Mouse (Mus musculus): ENCODE measurements at regions not wholly inside any gene's neighbourhood (a gene's known extent, or its start where the extent isn't known, plus 50 kb on each side); places are given as distances from the start of the nearest gene placed in this dataset.
"Not testable (repeated sequence)": the region's sequence is repeated elsewhere in the genome, so short reads cannot be mapped to it uniquely, and the experiment has no call there.

DNA sequence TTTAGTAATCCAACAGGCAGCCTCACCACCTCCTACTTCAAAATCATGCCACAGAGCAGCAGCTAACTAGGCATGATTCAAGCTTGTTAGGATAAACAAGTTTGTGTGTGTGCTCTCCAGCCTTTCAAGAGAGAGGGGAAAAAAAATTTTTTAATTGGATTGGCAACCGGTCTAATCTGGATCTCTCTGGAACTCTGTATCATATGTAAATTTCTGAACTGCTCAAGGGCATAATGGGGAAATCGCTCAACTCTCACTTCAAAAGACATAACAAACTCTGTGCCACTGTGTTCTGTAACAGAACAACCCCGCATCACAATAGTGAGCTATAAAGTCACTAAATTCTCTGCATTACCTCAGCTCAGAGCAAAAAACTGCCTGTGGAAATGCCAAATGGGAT lies 147.9 kb upstream of the Krtap11-1 start:
- H3K27ac ChIP-seq (ENCODE audit: low read length): no peak overlapping the region
- no peaks in the 10 kb centered on the region for H3K4me1 ChIP-seq (ENCODE audit: control insufficient read depth, low read depth, low read length)
- no peak overlapping the region for H3K9ac ChIP-seq (ENCODE audit: low read depth, low read length)
- 56% methylated on average over 3 of the region's 3 CpGs for WGBS (ENCODE audit: insufficient replicate concordance)
- no peaks in the 10 kb centered on the region for H3K36me3 ChIP-seq (ENCODE audit: control insufficient read depth, insufficient read depth)
- no peak overlapping the region for H3K4me3 ChIP-seq (ENCODE audit: low read depth, low read length)
- no peak overlapping the region for H3K4me2 ChIP-seq (ENCODE audit: low read depth, low read length)
- no peak for ATAC-seq (ENCODE audit: low read depth)
- no peaks in the 10 kb centered on the region for H3K27me3 ChIP-seq (ENCODE audit: control insufficient read depth, insufficient read depth, low read depth, low read length)
- no peaks in the 10 kb centered on the region for H3K9me3 ChIP-seq (replicated peaks; ENCODE audit: control insufficient read depth, low read length)

DNA sequence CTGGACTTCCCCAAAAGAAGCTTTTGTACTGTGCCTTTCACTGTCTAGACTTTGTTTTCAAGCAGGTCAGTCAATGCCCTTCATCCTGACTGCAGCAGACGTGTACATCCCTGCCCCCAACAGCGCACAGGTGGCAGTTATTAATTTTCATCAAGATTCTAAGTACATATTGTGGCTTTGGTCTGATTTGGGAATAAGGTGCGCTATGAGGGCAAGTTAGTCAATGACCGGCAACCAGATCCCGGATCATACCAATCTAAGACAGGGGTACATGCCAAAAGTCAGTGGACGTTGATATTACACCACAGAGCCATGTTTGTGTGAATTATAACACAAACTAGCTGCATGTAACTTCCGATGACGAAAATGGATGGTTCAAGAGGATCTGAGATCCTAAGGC lies 144.7 kb upstream of the Krtap11-1 start:
- H3K27ac ChIP-seq (ENCODE audit: low read length); H3K9me3 ChIP-seq (replicated peaks; ENCODE audit: control insufficient read depth, low read length); H3K27me3 ChIP-seq (ENCODE audit: control insufficient read depth, insufficient read depth, low read depth, low read length); H3K36me3 ChIP-seq (ENCODE audit: control insufficient read depth, insufficient read depth); H3K4me3 ChIP-seq (ENCODE audit: low read depth, low read length); H3K4me2 ChIP-seq (ENCODE audit: low read depth, low read length); H3K9ac ChIP-seq (ENCODE audit: low read depth, low read length); ATAC-seq (ENCODE audit: low read depth); H3K4me1 ChIP-seq (ENCODE audit: control insufficient read depth, low read depth, low read length): not testable (repeated sequence)
- 70% methylated on average over 8 of the region's 8 CpGs for WGBS (ENCODE audit: insufficient replicate concordance)

DNA sequence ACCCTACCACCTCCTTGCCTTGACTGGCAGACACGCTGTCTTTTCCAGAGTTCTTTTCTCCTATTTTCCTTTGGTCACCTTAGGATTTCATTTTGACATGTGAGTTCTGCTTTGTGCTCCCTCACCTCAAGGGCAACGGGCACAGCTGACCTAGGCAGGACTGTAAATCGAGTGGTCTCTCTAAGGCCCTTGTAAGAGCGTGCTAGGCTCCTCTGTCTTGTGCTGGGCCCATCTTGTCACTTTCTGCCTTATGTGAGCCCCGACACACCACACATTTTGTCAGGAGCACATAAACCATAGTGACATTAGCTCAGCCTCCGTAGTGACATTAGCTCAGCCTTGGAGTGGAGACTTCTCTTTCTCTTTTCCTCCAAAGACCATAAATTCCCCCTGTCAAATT lies 133.3 kb upstream of the Krtap11-1 start:
- Histone ChIP-seq H3K4me1 (ENCODE audit: control insufficient read depth, low read depth, low read length) (no peaks in the 10 kb centered on the region), H3K27me3 (ENCODE audit: control insufficient read depth, insufficient read depth, low read depth, low read length) (no peaks in the 10 kb centered on the region), H3K4me2 (ENCODE audit: low read depth, low read length) (no peak overlapping the region), H3K36me3 (ENCODE audit: control insufficient read depth, insufficient read depth) (no peaks in the 10 kb centered on the region), H3K9ac (ENCODE audit: low read depth, low read length) (no peak overlapping the region), H3K27ac (ENCODE audit: low read length) (no peak overlapping the region), H3K9me3 (replicated peaks; ENCODE audit: control insufficient read depth, low read length) (no peaks in the 10 kb centered on the region), H3K4me3 (ENCODE audit: low read depth, low read length) (no peak overlapping the region)
- 36% methylated on average over 6 of the region's 6 CpGs for WGBS (ENCODE audit: insufficient replicate concordance)
- no peak for ATAC-seq (ENCODE audit: low read depth)

DNA sequence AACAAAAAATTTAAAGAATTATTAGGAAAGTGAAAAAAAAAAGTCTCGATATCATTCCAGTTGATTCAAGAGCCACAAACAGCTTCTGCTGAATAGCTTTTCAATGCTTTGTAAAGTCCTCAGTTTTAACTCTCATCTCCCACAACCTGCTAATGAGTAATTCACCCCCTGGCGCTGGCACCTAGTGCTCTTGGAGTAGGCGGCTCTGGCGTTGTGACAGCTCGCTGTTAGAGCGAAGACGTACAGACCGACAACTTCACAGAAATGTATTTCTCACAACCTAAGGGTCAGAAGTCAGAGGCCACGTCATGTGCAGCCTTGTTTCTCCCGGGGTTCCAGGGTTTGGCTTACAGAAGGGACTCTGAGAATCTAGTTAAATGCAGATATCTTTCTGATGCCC lies 132.2 kb upstream of the Krtap11-1 start:
- no peaks in the 10 kb centered on the region for H3K27me3 ChIP-seq (ENCODE audit: control insufficient read depth, insufficient read depth, low read depth, low read length)
- no peaks in the 10 kb centered on the region for H3K9me3 ChIP-seq (replicated peaks; ENCODE audit: control insufficient read depth, low read length)
- H3K36me3 ChIP-seq (ENCODE audit: control insufficient read depth, insufficient read depth): no peaks in the 10 kb centered on the region
- no peak for ATAC-seq (ENCODE audit: low read depth)
- no peak overlapping the region for H3K27ac ChIP-seq (ENCODE audit: low read length)
- WGBS (ENCODE audit: insufficient replicate concordance): 66% methylated on average over 10 of the region's 10 CpGs
- H3K4me2 ChIP-seq (ENCODE audit: low read depth, low read length): no peak overlapping the region
- H3K4me3 ChIP-seq (ENCODE audit: low read depth, low read length): no peak overlapping the region
- H3K4me1 ChIP-seq (ENCODE audit: control insufficient read depth, low read depth, low read length): no peaks in the 10 kb centered on the region
- no peak overlapping the region for H3K9ac ChIP-seq (ENCODE audit: low read depth, low read length)

DNA sequence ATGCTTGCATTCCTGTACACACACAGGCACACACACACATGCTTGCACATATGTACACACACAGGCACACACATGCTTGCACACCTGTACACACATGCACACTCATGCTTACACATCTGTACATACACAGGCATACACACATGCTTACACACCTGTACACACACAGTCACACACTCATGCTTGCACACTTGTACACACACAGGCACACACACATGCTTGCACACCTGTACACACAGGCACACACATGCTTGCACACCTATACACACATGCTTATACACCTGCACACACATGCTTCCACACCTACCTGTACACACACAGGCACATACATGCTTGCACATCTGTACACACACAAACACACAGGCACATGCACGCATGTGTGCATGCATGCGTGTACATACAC lies 131.4 kb upstream of the Krtap11-1 start:
- no peak overlapping the region for H3K27ac ChIP-seq (ENCODE audit: low read length)
- H3K4me2 ChIP-seq (ENCODE audit: low read depth, low read length): no peak overlapping the region
- no peak overlapping the region for H3K9ac ChIP-seq (ENCODE audit: low read depth, low read length)
- H3K27me3 ChIP-seq (ENCODE audit: control insufficient read depth, insufficient read depth, low read depth, low read length): no peaks in the 10 kb centered on the region
- no peaks in the 10 kb centered on the region for H3K9me3 ChIP-seq (replicated peaks; ENCODE audit: control insufficient read depth, low read length)
- no peak overlapping the region for H3K4me3 ChIP-seq (ENCODE audit: low read depth, low read length)
- WGBS (ENCODE audit: insufficient replicate concordance): 67% methylated on average over 2 of the region's 2 CpGs
- no peaks in the 10 kb centered on the region for H3K4me1 ChIP-seq (ENCODE audit: control insufficient read depth, low read depth, low read length)
- no peak for ATAC-seq (ENCODE audit: low read depth)
- H3K36me3 ChIP-seq (ENCODE audit: control insufficient read depth, insufficient read depth): no peaks in the 10 kb centered on the region

DNA sequence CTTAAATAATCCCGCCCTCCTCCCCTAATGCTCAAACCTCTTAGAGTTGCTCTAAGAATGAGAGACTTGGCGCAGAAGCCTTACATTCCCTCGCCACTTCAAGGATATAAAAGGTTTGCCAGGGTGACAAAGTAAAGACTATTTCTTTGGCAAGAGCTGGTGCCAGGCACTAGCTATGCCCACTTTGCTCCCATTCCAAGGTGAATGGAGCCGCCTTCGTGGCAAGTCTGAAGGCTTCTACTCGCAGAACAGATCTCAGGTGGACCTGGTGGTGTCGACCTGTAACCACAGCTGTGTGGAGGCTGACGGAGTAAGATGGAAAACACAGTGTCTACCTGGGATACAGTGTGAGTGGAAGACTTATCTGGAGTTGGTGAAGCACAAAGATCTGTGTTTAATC lies 130.8 kb upstream of the Krtap11-1 start:
- no peak overlapping the region for H3K4me3 ChIP-seq (ENCODE audit: low read depth, low read length)
- no peak overlapping the region for H3K4me2 ChIP-seq (ENCODE audit: low read depth, low read length)
- 70% methylated on average over 8 of the region's 8 CpGs for WGBS (ENCODE audit: insufficient replicate concordance)
- no peaks in the 10 kb centered on the region for H3K27me3 ChIP-seq (ENCODE audit: control insufficient read depth, insufficient read depth, low read depth, low read length)
- no peak for ATAC-seq (ENCODE audit: low read depth)
- no peak overlapping the region for H3K9ac ChIP-seq (ENCODE audit: low read depth, low read length)
- no peaks in the 10 kb centered on the region for H3K36me3 ChIP-seq (ENCODE audit: control insufficient read depth, insufficient read depth)
- no peak overlapping the region for H3K27ac ChIP-seq (ENCODE audit: low read length)
- H3K9me3 ChIP-seq (replicated peaks; ENCODE audit: control insufficient read depth, low read length): no peaks in the 10 kb centered on the region
- H3K4me1 ChIP-seq (ENCODE audit: control insufficient read depth, low read depth, low read length): no peaks in the 10 kb centered on the region

DNA sequence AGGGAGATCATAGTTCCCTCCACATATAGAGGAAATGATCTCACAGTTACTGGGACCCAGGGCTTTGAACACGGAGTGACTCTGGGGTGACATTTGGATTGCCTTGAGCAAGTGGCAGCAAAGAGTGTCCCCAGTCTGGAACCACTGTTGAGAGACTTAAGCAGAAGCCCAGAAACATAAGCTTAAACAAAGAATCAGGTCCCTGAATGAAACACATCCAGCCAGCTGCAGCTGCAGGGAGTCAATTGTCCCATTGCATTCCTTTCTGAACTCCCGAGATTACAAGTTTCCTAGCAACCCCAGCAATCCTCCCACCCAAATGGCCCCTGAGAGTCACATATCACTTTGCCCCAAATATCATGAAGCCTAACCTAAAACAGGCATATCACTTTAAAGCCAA lies 128.7 kb upstream of the Krtap11-1 start:
- WGBS (ENCODE audit: insufficient replicate concordance): 25% methylated on average over 2 of the region's 2 CpGs
- H3K9me3 ChIP-seq (replicated peaks; ENCODE audit: control insufficient read depth, low read length): no peaks in the 10 kb centered on the region
- no peaks in the 10 kb centered on the region for H3K27me3 ChIP-seq (ENCODE audit: control insufficient read depth, insufficient read depth, low read depth, low read length)
- no peak for ATAC-seq (ENCODE audit: low read depth)
- H3K27ac ChIP-seq (ENCODE audit: low read length): no peak overlapping the region
- H3K9ac ChIP-seq (ENCODE audit: low read depth, low read length): no peak overlapping the region
- H3K4me2 ChIP-seq (ENCODE audit: low read depth, low read length): no peak overlapping the region
- H3K36me3 ChIP-seq (ENCODE audit: control insufficient read depth, insufficient read depth): no peaks in the 10 kb centered on the region
- no peak overlapping the region for H3K4me3 ChIP-seq (ENCODE audit: low read depth, low read length)
- no peaks in the 10 kb centered on the region for H3K4me1 ChIP-seq (ENCODE audit: control insufficient read depth, low read depth, low read length)

DNA sequence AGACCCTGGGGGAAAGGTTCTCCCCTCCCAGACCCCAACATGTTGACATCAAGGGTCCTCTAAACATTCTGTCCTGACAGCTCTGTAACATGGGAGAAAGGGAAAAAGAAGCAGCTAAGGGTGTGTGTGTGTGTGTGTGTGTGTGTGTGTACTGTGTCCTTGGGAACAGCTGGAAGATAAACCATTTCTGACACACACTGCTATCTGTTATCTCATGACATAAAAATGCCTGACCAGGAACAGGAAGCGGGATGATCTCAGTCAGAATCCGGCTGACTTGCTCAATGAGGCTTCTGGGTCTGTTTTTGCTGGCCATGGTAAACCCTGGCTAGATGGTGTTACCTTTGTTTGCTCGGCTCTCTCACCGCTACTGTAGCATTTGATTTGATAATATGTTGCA lies 124.8 kb upstream of the Krtap11-1 start:
- H3K4me2 ChIP-seq (ENCODE audit: low read depth, low read length): no peak overlapping the region
- no peak overlapping the region for H3K9ac ChIP-seq (ENCODE audit: low read depth, low read length)
- no peaks in the 10 kb centered on the region for H3K36me3 ChIP-seq (ENCODE audit: control insufficient read depth, insufficient read depth)
- no peaks in the 10 kb centered on the region for H3K27me3 ChIP-seq (ENCODE audit: control insufficient read depth, insufficient read depth, low read depth, low read length)
- ATAC-seq (ENCODE audit: low read depth): no peak
- 26% methylated on average over 4 of the region's 4 CpGs for WGBS (ENCODE audit: insufficient replicate concordance)
- no peak overlapping the region for H3K27ac ChIP-seq (ENCODE audit: low read length)
- no peak overlapping the region for H3K4me3 ChIP-seq (ENCODE audit: low read depth, low read length)
- H3K9me3 ChIP-seq (replicated peaks; ENCODE audit: control insufficient read depth, low read length): no peaks in the 10 kb centered on the region
- H3K4me1 ChIP-seq (ENCODE audit: control insufficient read depth, low read depth, low read length): no peaks in the 10 kb centered on the region

DNA sequence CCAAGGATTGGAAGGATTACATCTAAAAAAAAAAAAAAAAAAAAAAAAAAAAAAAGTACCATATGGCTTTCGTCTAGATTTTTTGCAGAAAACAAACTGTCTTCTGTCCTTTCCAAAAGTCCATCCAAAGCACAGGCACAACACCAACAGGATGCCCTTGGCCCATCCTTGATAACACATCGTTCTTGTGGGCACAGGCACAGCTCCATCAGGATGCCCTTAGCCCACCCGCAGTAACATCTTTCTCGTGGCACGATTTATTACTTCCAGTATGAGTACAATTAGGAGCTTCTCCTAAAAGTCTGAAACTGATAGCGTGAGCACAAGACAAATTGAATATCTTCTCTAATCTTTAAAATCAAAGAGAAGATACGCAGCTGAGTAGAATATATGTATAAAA lies 124.4 kb upstream of the Krtap11-1 start:
- no peaks in the 10 kb centered on the region for H3K36me3 ChIP-seq (ENCODE audit: control insufficient read depth, insufficient read depth)
- 50% methylated on average over 7 of the region's 7 CpGs for WGBS (ENCODE audit: insufficient replicate concordance)
- H3K4me3 ChIP-seq (ENCODE audit: low read depth, low read length): no peak overlapping the region
- no peak overlapping the region for H3K4me2 ChIP-seq (ENCODE audit: low read depth, low read length)
- H3K9me3 ChIP-seq (replicated peaks; ENCODE audit: control insufficient read depth, low read length): no peaks in the 10 kb centered on the region
- H3K4me1 ChIP-seq (ENCODE audit: control insufficient read depth, low read depth, low read length): no peaks in the 10 kb centered on the region
- no peak for ATAC-seq (ENCODE audit: low read depth)
- no peaks in the 10 kb centered on the region for H3K27me3 ChIP-seq (ENCODE audit: control insufficient read depth, insufficient read depth, low read depth, low read length)
- H3K9ac ChIP-seq (ENCODE audit: low read depth, low read length): no peak overlapping the region
- no peak overlapping the region for H3K27ac ChIP-seq (ENCODE audit: low read length)

DNA sequence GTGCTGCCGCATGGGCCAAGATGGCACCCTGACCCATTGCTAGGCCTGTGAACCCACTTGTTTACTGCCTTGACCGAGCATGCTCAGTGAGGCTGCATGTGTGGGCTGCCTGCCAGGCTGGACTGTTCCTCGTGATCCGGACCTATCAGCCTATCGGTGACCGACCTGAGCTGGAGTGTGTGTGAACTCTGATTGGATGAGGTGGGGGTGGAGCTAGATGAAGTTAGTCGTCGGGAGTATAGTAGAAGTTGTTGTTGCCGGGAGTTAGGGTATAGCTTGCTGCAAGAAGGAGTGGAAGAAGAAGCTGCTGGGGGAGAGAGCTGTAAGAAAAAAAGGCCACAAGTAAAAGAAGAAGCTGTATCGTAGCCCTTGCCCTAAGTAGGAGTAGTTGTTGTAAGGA lies 122.3 kb upstream of the Krtap11-1 start:
- Histone ChIP-seq H3K4me2 (ENCODE audit: low read depth, low read length) (no peak overlapping the region), H3K4me3 (ENCODE audit: low read depth, low read length) (no peak overlapping the region), H3K36me3 (ENCODE audit: control insufficient read depth, insufficient read depth) (no peaks in the 10 kb centered on the region), H3K9me3 (replicated peaks; ENCODE audit: control insufficient read depth, low read length) (no peaks in the 10 kb centered on the region), H3K27me3 (ENCODE audit: control insufficient read depth, insufficient read depth, low read depth, low read length) (no peaks in the 10 kb centered on the region), H3K4me1 (ENCODE audit: control insufficient read depth, low read depth, low read length) (no peaks in the 10 kb centered on the region), H3K9ac (ENCODE audit: low read depth, low read length) (no peak overlapping the region), H3K27ac (ENCODE audit: low read length) (no peak overlapping the region)
- ATAC-seq (ENCODE audit: low read depth): no peak
- 66% methylated on average over 10 of the region's 10 CpGs for WGBS (ENCODE audit: insufficient replicate concordance)

Measured in liver, embryonic 16.5 days (tissue).